Mouse (Mus musculus) activated CD4-positive, CD25-positive, alpha-beta regulatory T cell, adult 4 months (primary cell): ENCODE measurements at regions not wholly inside any gene's neighbourhood (a gene's known extent, or its start where the extent isn't known, plus 50 kb on each side); places are given as distances from the start of the nearest gene placed in this dataset.

Source experiments
- ATAC-seq: one replicate; pipeline ENCODE4 v1.8.0; 2017

- ATAC-seq = no peak
These were observed 56.5 kb upstream of the Lsm6 start for GRCm38 (mm10) chr8:78877423-78877822.

- no peak for ATAC-seq
These were observed 68.8 kb upstream of the Lsm6 start for GRCm38 (mm10) chr8:78889708-78890107.

- ATAC-seq = no peak
These were observed 69.6 kb upstream of the Lsm6 start for GRCm38 (mm10) chr8:78890571-78890970.

GRCm38 (mm10) chr8:78899887-78900286 lies 78.9 kb upstream of the Lsm6 start:
- ATAC-seq = peak; percentile 49

GRCm38 (mm10) chr8:78903034-78903433 lies 82.1 kb upstream of the Lsm6 start:
- ATAC-seq = no peak

- no peak for ATAC-seq
These were observed 87.0 kb upstream of the Lsm6 start for GRCm38 (mm10) chr8:78907918-78908317.

- ATAC-seq = no peak
These were observed 90.4 kb upstream of the Lsm6 start for GRCm38 (mm10) chr8:78911288-78911873.

- no peak for ATAC-seq
These were observed 91.5 kb upstream of the Lsm6 start for GRCm38 (mm10) chr8:78912470-78912869.

GRCm38 (mm10) chr8:78913823-78914222 lies 92.9 kb upstream of the Lsm6 start:
- ATAC-seq = no peak

GRCm38 (mm10) chr8:78930610-78931397 lies 97.4 kb upstream of the Zfp827 start:
- no peak for ATAC-seq

- ATAC-seq = no peak
These were observed 96.2 kb upstream of the Zfp827 start for GRCm38 (mm10) chr8:78932069-78932468.

- no peak for ATAC-seq
These were observed 88.2 kb upstream of the Zfp827 start for GRCm38 (mm10) chr8:78940049-78940448.

GRCm38 (mm10) chr8:78941558-78941957 lies 86.7 kb upstream of the Zfp827 start:
- ATAC-seq = no peak

GRCm38 (mm10) chr8:78944367-78944766 lies 83.9 kb upstream of the Zfp827 start:
- no peak for ATAC-seq

GRCm38 (mm10) chr8:78945607-78946006 lies 82.6 kb upstream of the Zfp827 start:
- no peak for ATAC-seq

- ATAC-seq = no peak
These were observed 82.2 kb upstream of the Zfp827 start for GRCm38 (mm10) chr8:78946085-78946484.

GRCm38 (mm10) chr8:78975034-78975433 lies 53.2 kb upstream of the Zfp827 start:
- peak; percentile 57 for ATAC-seq
